ENCODE assay signal across 23 mouse cellular contexts in the genomic region with DNA sequence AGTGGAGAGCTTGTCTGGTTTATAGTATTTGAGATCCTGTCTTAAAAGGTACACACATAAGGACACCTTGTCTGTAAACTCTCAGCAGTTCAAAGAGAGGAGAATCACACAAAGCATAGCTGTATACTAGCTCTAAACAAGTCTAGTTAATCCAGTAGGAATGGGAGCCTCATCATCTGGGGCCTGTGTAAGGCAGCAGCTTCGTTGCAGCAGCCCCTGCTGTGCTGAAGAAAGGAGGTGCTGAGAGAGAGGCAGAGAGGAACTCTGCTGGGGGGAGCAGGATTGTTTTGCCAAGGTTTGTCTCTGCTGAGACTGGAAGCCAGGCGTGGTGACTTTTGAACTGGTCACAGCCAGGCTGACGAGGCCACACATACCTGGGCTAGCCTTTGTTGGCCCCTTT.
DNase-seq lines count a peak whose midpoint lies in the region; ATAC-seq and TF ChIP-seq lines count a peak whose summit lies in the region.
"Had no signal": no experiment of that assay in that cellular context is flagged by ENCODE, and none has a peak within 500 bp of the region (broad histone marks: within the 10 kb centered on the region; RNA-seq: fewer than 3 reads in every experiment).

No protein-coding gene starts in this region.

- TF ChIP-seq CTCF in liver, postnatal 0 days (IDR thresholded peaks at IDR 0.05; ENCODE audit: low read depth), result no peak

- H3K9ac ChIP-seq in liver, postnatal 0 days (replicated peaks), result no peak overlapping the region
- no peak overlapping the region for H3K9ac ChIP-seq in liver, embryonic 11.5 days (ENCODE audit: low read depth, low read length)
- H3K9ac ChIP-seq: embryonic facial prominence, embryonic 13.5 days; hindbrain, embryonic 12.5 days; liver, embryonic 12.5 days; midbrain, embryonic 15.5 days had no signal

- H3K4me2 ChIP-seq in liver, postnatal 0 days (ENCODE audit: low read depth, low read length), result no peak overlapping the region
- no peak overlapping the region for H3K4me2 ChIP-seq in liver, embryonic 11.5 days
- H3K4me2 ChIP-seq: embryonic facial prominence, embryonic 13.5 days; hindbrain, embryonic 12.5 days; liver, embryonic 12.5 days; midbrain, embryonic 15.5 days had no signal

- no peaks in the 10 kb centered on the region for H3K9me3 ChIP-seq in liver, postnatal 0 days (ENCODE audit: low read length)
- H3K9me3 ChIP-seq in liver, embryonic 11.5 days (ENCODE audit: control insufficient read depth, low read length), result no peaks in the 10 kb centered on the region
- H3K9me3 ChIP-seq: embryonic facial prominence, embryonic 13.5 days; hindbrain, embryonic 12.5 days; limb, embryonic 10.5 days; liver, embryonic 12.5 days; midbrain, embryonic 15.5 days had no signal

- no peak overlapping the region for H3K27ac ChIP-seq in liver, postnatal 0 days (ENCODE audit: low read depth)
- H3K27ac ChIP-seq in liver, embryonic 11.5 days (ENCODE audit: low read depth, low read length), result no peak overlapping the region
- H3K27ac ChIP-seq: embryonic facial prominence, embryonic 13.5 days; gastrocnemius, adult 2 months; hindbrain, embryonic 12.5 days; limb, embryonic 10.5 days; liver, embryonic 12.5 days; midbrain, embryonic 15.5 days had no signal

- WGBS in liver, postnatal 0 days (ENCODE audit: insufficient replicate concordance), result 73% methylated on average over 3 of the region's 3 CpGs
- 55% methylated on average over 3 of the region's 3 CpGs for WGBS in liver, embryonic 11.5 days

- H3K36me3 ChIP-seq in liver, postnatal 0 days (replicated peaks; ENCODE audit: insufficient read depth, low read length), result peaks cover 32% of the 10 kb centered on the region
- H3K36me3 ChIP-seq in liver, embryonic 11.5 days (ENCODE audit: control insufficient read depth, insufficient read depth, low read length), result peaks cover 15% of the 10 kb centered on the region; the same call in 1 of the 2 replicates

- peak; percentile 66 for DNase-seq in heart, adult 11 months
- no peak for DNase-seq in heart, postnatal 10 days
- peak; percentile 10 for DNase-seq in liver, postnatal 0 days
- no peak for DNase-seq in liver, embryonic 11.5 days (ENCODE audit: low spot score)
- peak; percentile 14 for DNase-seq in ES-CJ7 (ENCODE audit: low read depth, low spot score)
- peak; percentile 16 for DNase-seq in R1 (ENCODE audit: low read depth, low spot score)
- no peak for DNase-seq in right cerebral cortex, postnatal 25 days
- no peak for DNase-seq in cerebellum, postnatal 14 days
- DNase-seq: adrenal gland, postnatal 25 days; cerebellum, adult 9-10 months; gastrocnemius, adult 2 months; kidney, adult 8-10 months; kidney, postnatal 10 days; lung, adult 2 months; lung, postnatal 14 days; thymus, postnatal 25 days had no signal

- H3K4me3 ChIP-seq in liver, postnatal 0 days (ENCODE audit: low read depth, low read length), result no peak overlapping the region
- no peak overlapping the region for H3K4me3 ChIP-seq in liver, embryonic 11.5 days (ENCODE audit: low read depth, low read length)
- H3K4me3 ChIP-seq: embryonic facial prominence, embryonic 13.5 days; erythroblast, embryonic 14.5 days; gastrocnemius, adult 2 months; hindbrain, embryonic 12.5 days; limb, embryonic 10.5 days; liver, embryonic 12.5 days; midbrain, embryonic 15.5 days had no signal

- no peak for ATAC-seq in liver, postnatal 0 days
- no peak for ATAC-seq in liver, embryonic 11.5 days (replicated peaks; ENCODE audit: low FRiP score)
- ATAC-seq: inflammation-experienced regulatory T-cells, adult 6 months; liver, embryonic 12.5 days; midbrain, embryonic 15.5 days had no signal

- intact Hi-C loops in heart, postnatal 10 days (cut with DNase I), result no loop called here

- H3K27me3 ChIP-seq in liver, postnatal 0 days (ENCODE audit: insufficient read depth, low read length), result no peaks in the 10 kb centered on the region
- H3K27me3 ChIP-seq in liver, embryonic 11.5 days (replicated peaks; ENCODE audit: control insufficient read depth, insufficient read depth, low read length), result no peaks in the 10 kb centered on the region
- H3K27me3 ChIP-seq: embryonic facial prominence, embryonic 13.5 days; hindbrain, embryonic 12.5 days; liver, embryonic 12.5 days; midbrain, embryonic 15.5 days had no signal

- TF ChIP-seq EP300 in liver, postnatal 0 days (IDR thresholded peaks at IDR 0.05; ENCODE audit: low read depth), result no peak

- H3K4me1 ChIP-seq in liver, postnatal 0 days (ENCODE audit: insufficient read depth), result peaks cover 9% of the 10 kb centered on the region; the same call in 1 of the 2 replicates
- H3K4me1 ChIP-seq in liver, embryonic 11.5 days (replicated peaks; ENCODE audit: control insufficient read depth, insufficient read depth, low read length), result no peaks in the 10 kb centered on the region; the same call in 1 of the 2 replicates
- H3K4me1 ChIP-seq: embryonic facial prominence, embryonic 13.5 days; midbrain, embryonic 15.5 days had no signal

Comparison
In these comparisons a context has a peak if more than half of its experiments do, and no peak if none do; other contexts are left out.
1. DNase-seq: peak in heart, adult 11 months (single experiment), liver, postnatal 0 days (single experiment), ES-CJ7 (single experiment) and R1 (single experiment); none in heart, postnatal 10 days (0 of 2), liver, embryonic 11.5 days (single experiment), right cerebral cortex, postnatal 25 days (single experiment) and cerebellum, postnatal 14 days (0 of 2).